Mouse (Mus musculus) kidney, embryonic 16.5 days (tissue): ENCODE results near the gene Akr1a1. TPM values are rescaled to one million over a fixed set of nuclear protein-coding genes. Genes with fewer than 3 reads are reported as not detected.

Experiments
- ATAC-seq: fragments of 200-750 bp; cut with Nextera tagmentation; 2 replicates; pipeline ENCODE4 v1.8.0; 2017; ENCODE audit warnings: moderate TSS enrichment; ENCODE audit not compliant: low FRiP score, low TSS enrichment
- H3K27ac ChIP-seq: fragments of 300-500 bp; sonication (generic); 2 replicates; pipeline ENCODE4 v1.5.1; 2014; ENCODE audit warnings: low read length
- H3K27me3 ChIP-seq: fragments of 300-500 bp; sonication (generic); 2 replicates; pipeline ENCODE4 v1.6.1; 2014; ENCODE audit warnings: low read length, control low read depth, mixed read lengths; ENCODE audit not compliant: insufficient read depth
- H3K36me3 ChIP-seq: fragments of 300-500 bp; sonication (generic); 2 replicates; pipeline ENCODE4 v1.6.1; 2014; ENCODE audit warnings: low read length, control low read depth, mixed read lengths; ENCODE audit not compliant: insufficient read depth
- H3K4me1 ChIP-seq: fragments of 300-500 bp; sonication (generic); 2 replicates; pipeline ENCODE4 v1.6.1; 2014; ENCODE audit warnings: low read length, control low read depth, mixed read lengths; ENCODE audit not compliant: insufficient read depth
- H3K4me2 ChIP-seq: fragments of 300-500 bp; sonication (generic); replicated peaks from 2 replicates; pipeline ENCODE4 v1.6.1; 2014; ENCODE audit warnings: low read depth, low read length
- H3K4me3 ChIP-seq: fragments of 300-500 bp; sonication (generic); 2 replicates; pipeline ENCODE4 v1.5.1; 2014; ENCODE audit warnings: mild to moderate bottlenecking, low read length
- H3K9ac ChIP-seq: fragments of 300-500 bp; sonication (generic); replicated peaks from 2 replicates; pipeline ENCODE4 v1.6.1; 2014; ENCODE audit warnings: low read length
- H3K9me3 ChIP-seq: fragments of 300-500 bp; sonication (generic); 2 replicates; pipeline ENCODE4 v1.6.1; 2016; ENCODE audit warnings: low read length, control low read depth
- WGBS: fragments of 180-500 bp; shearing (Covaris S2); extraction: QIAGEN DNeasy Blood & Tissue Kit; methylation state at CpG from one replicate; pipeline ENCODE4 v1.1.7; 2014; 5-methylcytosine and 5-hydroxymethylcytosine counted together
- polyA plus RNA-seq: library from polyadenylated mRNA; unstranded; fragments of >200 nt; fragmentation: Nextera tagmentation; extraction: Ambion mirVana; gene quantifications from 2 replicates; pipeline ENCODE4 v1.2.1, GENCODE M21; 2015

Gene Akr1a1
- 869 and 947 TPM in 2 replicates for polyA plus RNA-seq

DNA sequence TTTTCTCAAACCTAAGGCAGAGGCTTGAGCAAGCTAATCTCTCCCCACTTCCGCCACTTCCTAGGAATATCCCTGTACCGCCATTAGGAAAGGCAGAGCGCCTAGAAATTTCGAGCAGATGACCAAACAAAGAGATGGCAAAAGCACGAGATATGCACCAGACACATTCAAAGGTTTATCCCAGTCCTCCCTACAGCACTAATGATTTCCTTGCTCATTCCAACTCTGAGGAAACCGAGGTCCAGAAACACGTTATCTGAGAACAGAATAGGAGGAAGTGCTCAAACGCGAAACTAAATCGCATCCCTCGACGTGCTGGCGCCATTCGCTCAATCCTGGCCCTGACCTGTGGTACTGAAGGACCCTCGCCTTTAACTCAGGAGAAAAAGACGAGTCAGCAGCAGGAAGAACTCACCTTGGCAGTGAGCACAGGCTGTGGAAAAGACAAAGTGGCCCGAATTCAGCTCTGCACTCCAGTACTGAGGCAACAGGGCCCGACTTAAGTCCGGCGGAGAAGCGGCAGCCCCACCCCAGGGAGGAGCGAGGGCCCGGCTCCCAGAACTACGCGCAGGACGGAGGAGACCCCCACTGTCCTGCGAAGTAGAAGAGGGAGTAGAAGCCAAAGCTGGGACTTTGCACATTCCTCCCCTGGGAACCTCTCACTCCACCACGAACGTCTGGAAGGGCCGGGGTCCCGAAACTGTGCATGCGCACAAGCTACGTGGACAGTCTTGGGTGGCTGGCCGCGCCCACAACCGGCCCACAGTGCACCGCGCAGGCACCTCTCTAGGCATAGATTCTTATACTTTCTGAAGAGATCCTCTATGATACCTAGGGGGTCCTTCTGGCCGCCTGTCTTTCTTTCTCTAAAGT is at the start of gene Akr1a1:
TSS of gene Akr1a1 (minus strand) at position 757 of the 873 bp plus-strand sequence.
- Histone ChIP-seq H3K36me3 (peaks cover 14% of the 10 kb centered on the region), H3K27ac (peak within 1 kb of the TSS; percentile 96), H3K9me3 (no peaks in the 10 kb centered on the region), H3K27me3 (no peaks in the 10 kb centered on the region), H3K4me2 (peak within 1 kb of the TSS; percentile 78), H3K9ac (peak within 1 kb of the TSS; percentile 96), H3K4me3 (peak within 1 kb of the TSS; percentile 82), H3K4me1 (peaks cover 34% of the 10 kb centered on the region)
- peak; percentile 100 for ATAC-seq
- under 1% methylated on average over 39 of the region's 39 CpGs for WGBS

DNA sequence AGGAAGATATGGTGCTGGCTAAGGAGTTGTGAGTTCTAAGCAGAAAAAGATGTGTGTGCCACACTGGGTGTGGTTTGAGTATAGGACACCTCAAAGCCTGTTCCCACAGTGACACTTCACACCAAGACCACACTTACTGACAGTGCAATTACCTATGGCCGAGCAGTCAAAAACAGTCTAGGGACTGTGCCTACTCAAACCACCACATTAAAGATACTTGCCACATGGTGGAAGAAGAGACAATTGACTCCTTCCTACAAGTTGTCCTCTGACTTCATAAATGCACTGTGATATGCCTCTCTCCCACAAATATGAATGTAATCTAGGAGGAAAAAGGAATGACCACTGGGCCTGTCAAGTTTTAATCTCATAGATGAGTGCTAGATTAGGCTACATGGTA is 49.5 kb upstream of the Akr1a1 start:
- Histone ChIP-seq H3K27me3 (no peaks in the 10 kb centered on the region), H3K4me2 (no peak overlapping the region), H3K4me3 (no peak overlapping the region), H3K9ac (no peak overlapping the region), H3K36me3 (peaks cover 49% of the 10 kb centered on the region), H3K27ac (no peak overlapping the region), H3K4me1 (no peaks in the 10 kb centered on the region), H3K9me3 (no peaks in the 10 kb centered on the region)
- WGBS = 67% methylated on average over 1 of the region's 1 CpGs
- ATAC-seq = no peak

DNA sequence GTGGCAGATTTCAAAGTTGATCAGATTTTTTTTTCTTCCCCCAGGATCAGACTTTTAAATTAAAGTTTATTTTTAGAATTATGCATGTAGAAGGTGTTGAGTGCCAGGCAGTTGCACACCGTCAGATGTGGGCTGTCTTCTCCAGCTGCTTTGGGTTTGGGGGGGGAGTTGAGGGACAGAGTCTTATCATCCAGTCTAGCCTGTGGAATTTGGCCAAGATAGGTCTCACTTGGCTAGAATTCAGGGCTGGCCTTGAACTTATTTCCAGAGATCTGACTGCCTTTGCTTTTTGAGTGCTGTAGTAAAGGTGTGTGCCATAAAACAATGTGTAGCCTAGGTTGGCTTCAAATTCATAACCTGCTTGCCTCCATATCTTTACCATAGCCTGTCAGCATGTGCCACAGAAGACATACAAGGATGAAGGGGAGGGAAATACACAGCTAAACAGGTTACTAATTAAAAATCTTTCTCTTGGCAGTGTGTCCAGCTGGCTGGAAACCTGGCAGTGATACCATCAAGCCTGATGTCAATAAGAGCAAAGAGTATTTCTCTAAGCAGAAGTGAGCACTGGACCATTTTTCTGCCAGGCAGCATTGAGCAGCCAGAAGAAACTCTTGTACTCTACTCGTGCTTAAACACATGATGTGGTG is 47.3 kb upstream of the Akr1a1 start:
- no peak overlapping the region for H3K4me3 ChIP-seq
- no peak overlapping the region for H3K9ac ChIP-seq
- H3K4me1 ChIP-seq = no peaks in the 10 kb centered on the region
- no peaks in the 10 kb centered on the region for H3K9me3 ChIP-seq
- H3K4me2 ChIP-seq = no peak overlapping the region
- WGBS = 79% methylated on average over 2 of the region's 2 CpGs
- no peaks in the 10 kb centered on the region for H3K27me3 ChIP-seq
- no peak for ATAC-seq
- H3K36me3 ChIP-seq = peaks cover 59% of the 10 kb centered on the region
- no peak overlapping the region for H3K27ac ChIP-seq

DNA sequence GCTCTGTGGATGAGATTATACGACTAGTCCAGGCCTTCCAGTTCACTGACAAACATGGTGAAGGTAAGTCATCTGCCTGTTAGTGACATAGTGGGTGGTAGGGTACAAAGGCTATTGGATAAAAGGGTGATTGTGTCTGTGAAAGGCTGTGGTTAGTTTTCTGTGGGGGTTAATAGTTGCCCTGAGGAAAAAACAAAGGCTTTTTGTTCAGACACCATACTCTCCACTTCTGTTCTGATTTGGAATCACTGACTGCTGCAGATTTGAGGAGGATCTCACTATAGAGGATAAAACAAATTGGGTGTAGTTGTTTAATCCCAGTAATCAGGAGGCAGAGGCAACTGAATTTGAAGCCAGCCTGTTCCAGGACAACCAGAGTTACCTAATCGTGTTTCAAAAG is 42.3 kb upstream of the Akr1a1 start:
- Histone ChIP-seq H3K9ac (no peak overlapping the region), H3K36me3 (peaks cover 76% of the 10 kb centered on the region), H3K9me3 (no peaks in the 10 kb centered on the region), H3K4me1 (0 out of 2 replicates have a peak, but pooled peaks cover 5% of the 10 kb centered on the region), H3K4me3 (no peak overlapping the region), H3K27ac (no peak overlapping the region), H3K4me2 (no peak overlapping the region), H3K27me3 (no peaks in the 10 kb centered on the region)
- ATAC-seq = no peak
- WGBS = 79% methylated on average over 2 of the region's 2 CpGs

DNA sequence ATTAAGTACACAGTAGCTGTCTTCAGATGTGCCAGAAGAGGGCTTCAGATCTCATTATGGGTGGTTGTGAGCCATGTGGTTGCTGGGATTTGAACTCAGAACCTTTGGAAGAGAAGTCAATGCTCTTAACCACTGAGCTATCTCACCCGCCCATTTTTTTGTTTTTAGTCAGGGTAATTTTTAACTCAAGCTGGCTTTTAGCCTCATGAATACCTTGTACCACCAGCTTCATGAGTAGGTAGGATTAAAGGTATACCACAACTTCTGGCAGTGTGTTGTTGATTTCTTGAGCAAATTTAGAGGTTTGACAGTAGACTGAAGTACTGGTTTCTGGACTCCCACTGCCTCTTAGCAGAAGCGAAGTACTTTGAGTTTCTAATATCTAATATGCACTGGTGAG is 40.7 kb upstream of the Akr1a1 start:
- Histone ChIP-seq H3K4me1 (peaks cover 16% of the 10 kb centered on the region), H3K27me3 (no peaks in the 10 kb centered on the region), H3K4me2 (no peak overlapping the region), H3K36me3 (peaks cover 78% of the 10 kb centered on the region), H3K4me3 (no peak overlapping the region), H3K9ac (no peak overlapping the region), H3K27ac (no peak overlapping the region), H3K9me3 (no peaks in the 10 kb centered on the region)
- WGBS = 91% methylated on average over 2 of the region's 2 CpGs
- no peak for ATAC-seq

DNA sequence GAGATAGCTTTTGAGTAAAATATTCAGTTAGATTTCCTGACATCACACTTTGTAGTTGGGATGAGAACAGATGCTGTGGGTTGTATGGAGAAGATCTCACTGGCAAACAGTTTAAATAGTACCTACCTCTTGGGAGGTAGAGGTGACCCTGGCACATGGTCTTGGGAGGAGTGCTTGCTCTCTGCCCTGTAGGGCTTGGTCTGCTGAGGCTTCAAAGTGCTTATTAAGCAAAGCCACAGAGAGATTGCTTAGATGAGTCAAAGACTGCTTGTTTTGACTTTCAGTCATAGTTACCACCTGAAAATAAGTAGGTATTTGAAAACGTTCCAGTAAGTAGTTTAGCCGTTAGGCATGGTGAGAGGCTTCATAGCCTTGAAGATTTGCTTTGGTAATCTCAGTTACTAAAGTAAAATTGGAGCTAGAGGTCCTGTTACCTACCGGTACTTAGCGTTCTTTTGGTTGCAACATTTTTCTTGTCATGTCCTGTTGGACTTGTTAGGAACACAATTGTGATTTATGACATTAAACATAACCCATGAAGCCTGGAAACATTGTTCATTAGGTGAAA is 37.9 kb upstream of the Akr1a1 start:
- WGBS = 80% methylated on average over 4 of the region's 4 CpGs
- Histone ChIP-seq H3K27ac (no peak overlapping the region), H3K4me2 (no peak overlapping the region), H3K9ac (no peak overlapping the region), H3K27me3 (no peaks in the 10 kb centered on the region), H3K36me3 (peaks cover 58% of the 10 kb centered on the region), H3K4me1 (peaks cover 29% of the 10 kb centered on the region), H3K9me3 (no peaks in the 10 kb centered on the region), H3K4me3 (no peak overlapping the region)
- ATAC-seq = no peak

DNA sequence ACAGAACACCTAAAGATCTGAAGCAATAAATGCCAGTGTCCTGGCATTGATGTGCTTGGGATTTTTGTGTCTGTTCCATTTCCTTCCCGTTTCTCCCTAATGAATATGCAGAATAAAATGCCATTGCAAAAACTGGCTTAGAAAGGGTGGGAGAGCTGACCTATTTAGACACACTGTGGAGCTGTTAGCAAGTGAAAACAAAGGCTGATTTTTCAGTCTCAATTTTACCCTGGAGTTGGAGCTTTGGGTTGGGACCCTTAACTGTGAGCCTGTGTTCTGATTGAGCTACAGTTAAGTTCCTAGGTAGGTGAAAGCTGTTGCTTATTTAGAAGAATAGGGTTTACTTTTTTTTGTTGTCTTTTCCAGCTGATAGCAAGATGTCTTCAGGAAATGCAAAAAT is 35.6 kb upstream of the Akr1a1 start:
- Histone ChIP-seq H3K4me3 (peak overlapping the region; percentile 71), H3K27me3 (no peaks in the 10 kb centered on the region), H3K4me2 (peak overlapping the region; percentile 83), H3K27ac (no peak overlapping the region), H3K36me3 (peaks cover 38% of the 10 kb centered on the region), H3K9me3 (no peaks in the 10 kb centered on the region), H3K4me1 (peaks cover 29% of the 10 kb centered on the region), H3K9ac (peak overlapping the region; percentile 85)
- 15% methylated on average over 1 of the region's 1 CpGs for WGBS
- no peak for ATAC-seq

DNA sequence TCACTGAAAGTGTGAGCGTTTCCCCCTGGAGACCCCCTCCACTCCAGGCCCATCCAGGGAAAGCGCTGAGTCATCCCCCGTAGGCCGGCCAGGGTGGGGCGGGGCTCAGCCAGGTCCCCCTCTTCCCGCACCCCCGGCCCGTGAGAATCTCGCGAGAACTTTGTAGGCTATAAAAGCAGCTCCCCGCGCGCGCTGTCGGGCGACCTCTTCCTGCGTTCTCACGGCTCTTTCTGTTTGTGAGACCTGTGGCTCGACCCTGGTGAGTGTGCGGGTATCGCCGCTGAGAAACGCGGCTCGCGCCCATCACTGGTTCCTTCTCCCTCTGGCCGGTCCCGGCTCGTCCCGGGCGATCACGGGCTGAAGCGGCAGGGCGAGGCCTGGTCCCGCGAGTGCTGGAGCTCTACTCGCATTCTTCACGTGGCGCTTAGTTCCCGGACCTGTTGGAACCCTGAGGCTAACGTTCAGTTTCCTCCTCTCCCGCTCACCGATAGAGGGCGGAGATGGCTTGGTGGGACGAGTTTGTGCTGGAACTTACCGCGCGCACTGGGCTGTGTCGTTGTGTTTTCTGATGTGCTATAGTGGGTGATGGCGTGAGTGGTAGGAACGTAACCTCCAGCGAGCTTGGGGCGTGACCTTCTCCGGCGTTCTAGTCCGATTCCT is 34.1 kb upstream of the Akr1a1 start, which contains the start of gene Prdx1:
TSS of gene Prdx1 (plus strand) at position 143 of the 660 bp plus-strand sequence.
- under 1% methylated on average over 56 of the region's 56 CpGs for WGBS
- no peaks in the 10 kb centered on the region for H3K27me3 ChIP-seq

DNA sequence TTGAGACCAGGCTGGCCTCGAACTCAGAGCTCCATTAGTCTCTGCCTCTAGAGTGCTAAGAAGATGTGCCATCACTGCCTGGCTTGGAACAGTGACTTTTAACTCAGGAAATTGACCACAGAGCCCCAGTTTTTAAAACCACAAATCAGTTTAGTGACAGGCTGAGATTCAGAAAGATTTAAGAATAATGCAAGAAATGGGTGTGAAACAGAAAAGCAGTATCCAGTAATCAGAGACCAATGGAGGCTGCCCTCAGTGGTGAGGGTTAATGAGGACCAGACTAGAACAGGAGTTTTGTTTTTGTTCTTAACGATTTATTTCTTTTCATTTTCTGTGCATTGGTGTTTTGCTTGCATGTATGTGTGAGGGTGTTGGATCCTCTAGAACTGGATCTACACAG is 33.2 kb upstream of the Akr1a1 start:
- peaks cover 20% of the 10 kb centered on the region for H3K36me3 ChIP-seq
- 0 out of 2 replicates have a peak overlapping the region, but pooled peaks have one; percentile 83 for H3K4me2 ChIP-seq
- no peaks in the 10 kb centered on the region for H3K9me3 ChIP-seq
- H3K9ac ChIP-seq = peak overlapping the region; percentile 85
- H3K4me1 ChIP-seq = peaks cover 24% of the 10 kb centered on the region
- no peak overlapping the region for H3K4me3 ChIP-seq
- no peak for ATAC-seq
- peak overlapping the region; percentile 97 for H3K27ac ChIP-seq
- no peaks in the 10 kb centered on the region for H3K27me3 ChIP-seq
- 77% methylated on average over 2 of the region's 2 CpGs for WGBS

More for the DNA sequence above, 34.1 kb upstream of the Akr1a1 start, which contains the start of gene Prdx1:
- peaks cover 24% of the 10 kb centered on the region for H3K4me1 ChIP-seq
- H3K36me3 ChIP-seq = peaks cover 26% of the 10 kb centered on the region
- peak within 1 kb of the TSS; percentile 71 for H3K4me3 ChIP-seq
- peak within 1 kb of the TSS; percentile 85 for H3K9ac ChIP-seq
- H3K4me2 ChIP-seq = peak within 1 kb of the TSS; percentile 83
- no peaks in the 10 kb centered on the region for H3K9me3 ChIP-seq
- peak; percentile 98 for ATAC-seq
- peak within 1 kb of the TSS; percentile 97 for H3K27ac ChIP-seq
